In the genomic region with DNA sequence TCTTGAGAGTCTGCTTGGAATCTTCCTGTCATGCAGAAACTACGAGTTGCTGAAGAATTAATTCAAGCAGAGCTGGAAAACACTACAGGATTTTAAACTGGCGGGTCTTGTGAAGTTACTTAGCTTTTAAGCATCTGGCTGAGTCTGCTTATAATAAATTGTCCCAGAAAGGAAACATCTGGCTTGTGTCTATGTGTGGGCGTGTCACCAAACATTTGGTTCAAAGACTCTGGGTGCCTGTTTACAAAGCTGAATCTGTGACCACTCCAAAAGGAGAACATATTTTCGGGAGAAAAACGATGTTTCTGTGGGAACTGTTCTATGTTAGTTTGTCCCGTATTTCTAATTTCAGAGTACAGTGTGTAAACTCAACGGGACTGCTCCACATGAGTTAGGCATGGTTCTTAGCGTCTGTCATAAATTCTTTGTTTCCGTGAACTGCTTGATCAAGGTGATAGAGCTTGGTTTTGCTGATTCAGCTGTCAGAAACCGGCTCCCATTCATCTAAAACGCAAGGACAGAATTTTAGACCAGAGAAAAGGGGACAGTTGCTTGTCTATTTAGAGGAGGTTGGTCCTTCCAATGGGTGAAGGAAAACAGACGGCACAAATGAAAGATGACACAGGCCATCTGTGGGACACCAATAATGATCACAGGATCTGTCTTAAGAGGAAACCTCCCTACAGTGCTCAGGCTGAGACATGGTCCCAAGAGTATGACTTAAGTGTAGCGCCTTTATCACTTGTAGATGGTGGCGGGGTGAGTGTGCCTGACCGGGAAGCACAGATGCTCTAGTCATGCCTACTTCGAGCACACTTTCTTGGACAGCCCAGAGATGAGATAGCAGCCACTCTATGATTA, we compare ENCODE assay signal across 9 mouse cellular contexts. TPM values are rescaled to one million over a fixed set of nuclear protein-coding genes. Genes with fewer than 3 reads are reported as not detected.
DNase-seq lines count a peak whose midpoint lies in the region; ATAC-seq and TF ChIP-seq lines count a peak whose summit lies in the region.
"Had no signal": no experiment of that assay in that cellular context is flagged by ENCODE, and none has a peak within 500 bp of the region (broad histone marks: within the 10 kb centered on the region; RNA-seq: fewer than 3 reads in every experiment).

No protein-coding gene starts in this region.

- TF ChIP-seq EP300 in lung, postnatal 0 days (IDR thresholded peaks at IDR 0.05), result peak; percentile 85

- 60% methylated on average over 16 of the region's 16 CpGs for WGBS in embryonic facial prominence, embryonic 12.5 days
- 47% methylated on average over 16 of the region's 16 CpGs for WGBS in intestine, postnatal 0 days
- WGBS in lung, postnatal 0 days, result 37% methylated on average over 16 of the region's 16 CpGs

- H3K27me3 ChIP-seq in embryonic facial prominence, embryonic 12.5 days, result no peaks in the 10 kb centered on the region
- H3K27me3 ChIP-seq in intestine, postnatal 0 days (replicated peaks; ENCODE audit: control insufficient read depth, insufficient read depth, low read length), result no peaks in the 10 kb centered on the region
- H3K27me3 ChIP-seq in lung, postnatal 0 days (replicated peaks; ENCODE audit: insufficient read depth, low read length), result no peaks in the 10 kb centered on the region

- H3K4me1 ChIP-seq in embryonic facial prominence, embryonic 12.5 days, result peaks cover 10% of the 10 kb centered on the region; the same call in 1 of the 2 replicates
- H3K4me1 ChIP-seq in intestine, postnatal 0 days (replicated peaks; ENCODE audit: control insufficient read depth, insufficient read depth, low read length), result no peaks in the 10 kb centered on the region; the same call in 1 of the 2 replicates
- peaks cover 7% of the 10 kb centered on the region; the same call in 1 of the 2 replicates for H3K4me1 ChIP-seq in lung, postnatal 0 days (ENCODE audit: insufficient read depth, low read depth, low read length)

- H3K9ac ChIP-seq in embryonic facial prominence, embryonic 12.5 days, result no peak overlapping the region
- no peak overlapping the region for H3K9ac ChIP-seq in intestine, postnatal 0 days (ENCODE audit: low read depth, low read length)
- no peak overlapping the region for H3K9ac ChIP-seq in lung, postnatal 0 days (replicated peaks; ENCODE audit: low read depth)

- intact Hi-C loops in heart, postnatal 25 days (cut with DNase I), result no loop called here

- no peak for TF ChIP-seq CTCF in intestine, postnatal 0 days (IDR thresholded peaks at IDR 0.05; ENCODE audit: low read depth)
- TF ChIP-seq CTCF in lung, postnatal 0 days (IDR thresholded peaks at IDR 0.05), result no peak

- no peaks in the 10 kb centered on the region for H3K36me3 ChIP-seq in embryonic facial prominence, embryonic 12.5 days
- H3K36me3 ChIP-seq in intestine, postnatal 0 days (ENCODE audit: control insufficient read depth, insufficient read depth), result no peaks in the 10 kb centered on the region; the same call in 1 of the 2 replicates
- H3K36me3 ChIP-seq in lung, postnatal 0 days (ENCODE audit: insufficient read depth, low read length), result no peaks in the 10 kb centered on the region

- peak; percentile 98 for DNase-seq in heart, adult 11 months
- DNase-seq in heart, postnatal 25 days (ENCODE audit: low spot score), result no peak
- DNase-seq in lung, postnatal 0 days (ENCODE audit: low spot score), result peak; percentile 91
- no peak for DNase-seq in cerebellum, postnatal 25 days
- no peak for DNase-seq in cerebellum, postnatal 14 days
- DNase-seq in cerebellum, postnatal 10 days, result no peak
- DNase-seq: embryo, embryonic 11 days had no signal

- no peaks in the 10 kb centered on the region for H3K9me3 ChIP-seq in embryonic facial prominence, embryonic 12.5 days
- H3K9me3 ChIP-seq in intestine, postnatal 0 days (ENCODE audit: control insufficient read depth), result no peaks in the 10 kb centered on the region
- no peaks in the 10 kb centered on the region for H3K9me3 ChIP-seq in lung, postnatal 0 days (ENCODE audit: low read length)

- peak overlapping the region; percentile 0; the same call in 1 of the 2 replicates for H3K4me2 ChIP-seq in embryonic facial prominence, embryonic 12.5 days (replicated peaks)
- peak overlapping the region; percentile 24; the same call in 1 of the 2 replicates for H3K4me2 ChIP-seq in intestine, postnatal 0 days (replicated peaks; ENCODE audit: low read depth)
- H3K4me2 ChIP-seq in lung, postnatal 0 days (replicated peaks; ENCODE audit: low read depth, low read length), result no peak overlapping the region

- ATAC-seq in embryonic facial prominence, embryonic 12.5 days (ENCODE audit: insufficient number of reproducible peaks, insufficient read depth, low FRiP score, low TSS enrichment), result peak; percentile 69; the same call in 1 of the 2 replicates
- no peak for ATAC-seq in intestine, postnatal 0 days
- peak; percentile 90 for ATAC-seq in lung, postnatal 0 days

- H3K27ac ChIP-seq in embryonic facial prominence, embryonic 12.5 days, result peak overlapping the region; percentile 54; the same call in 1 of the 2 replicates
- 0 out of 2 replicates have a peak overlapping the region, but pooled peaks have one; percentile 41 for H3K27ac ChIP-seq in intestine, postnatal 0 days (ENCODE audit: low read depth, low read length)
- peak overlapping the region; percentile 77 for H3K27ac ChIP-seq in lung, postnatal 0 days (ENCODE audit: low read length)

- no peak overlapping the region for H3K4me3 ChIP-seq in embryonic facial prominence, embryonic 12.5 days
- H3K4me3 ChIP-seq in intestine, postnatal 0 days (ENCODE audit: low read depth, low read length), result no peak overlapping the region
- H3K4me3 ChIP-seq in lung, postnatal 0 days (ENCODE audit: low read depth, low read length), result no peak overlapping the region

RNA-seq across cellular contexts. Expression of a gene that starts 17.2 kb away (rescaled TPM):
- 100 to 1,000 TPM; 191 to 258 TPM for total RNA-seq in heart, postnatal 25 days (2021)
- 50.1 and 50.9 TPM in 2 replicates for polyA plus RNA-seq in embryonic facial prominence, embryonic 12.5 days (2016; fragmentation: Nextera tagmentation; extraction: Ambion mirVana)
- polyA plus RNA-seq in intestine, postnatal 0 days (2015; fragmentation: Nextera tagmentation; extraction: Ambion mirVana), result 158 and 165 TPM in 2 replicates
- polyA plus RNA-seq in lung, postnatal 0 days (2015; fragmentation: Nextera tagmentation; extraction: Ambion mirVana), result 285 and 301 TPM in 2 replicates

RNA-seq across cellular contexts. Expression of a gene that starts 18.9 kb away (rescaled TPM):
- total RNA-seq in heart, postnatal 25 days (2021), result not detected
- not detected in 2 replicates for polyA plus RNA-seq in embryonic facial prominence, embryonic 12.5 days (2016; fragmentation: Nextera tagmentation; extraction: Ambion mirVana)
- 1.1 and 1.5 TPM in 2 replicates for polyA plus RNA-seq in intestine, postnatal 0 days (2015; fragmentation: Nextera tagmentation; extraction: Ambion mirVana)
- polyA plus RNA-seq in lung, postnatal 0 days (2015; fragmentation: Nextera tagmentation; extraction: Ambion mirVana), result not detected in 2 replicates

RNA-seq across cellular contexts. Expression of a gene that starts 50.2 kb away (rescaled TPM):
- 10 to 100 TPM; 51.4 to 52.3 TPM for total RNA-seq in heart, postnatal 25 days (2021)
- 69.0 and 76.0 TPM in 2 replicates for polyA plus RNA-seq in embryonic facial prominence, embryonic 12.5 days (2016; fragmentation: Nextera tagmentation; extraction: Ambion mirVana)
- 81.1 and 82.0 TPM in 2 replicates for polyA plus RNA-seq in intestine, postnatal 0 days (2015; fragmentation: Nextera tagmentation; extraction: Ambion mirVana)
- polyA plus RNA-seq in lung, postnatal 0 days (2015; fragmentation: Nextera tagmentation; extraction: Ambion mirVana), result 58.8 and 66.0 TPM in 2 replicates

Comparison
In these comparisons a context has a peak if more than half of its experiments do, and no peak if none do; other contexts are left out.
1. DNase-seq: peak in heart, adult 11 months (single experiment) and lung, postnatal 0 days (single experiment); none in heart, postnatal 25 days (single experiment), cerebellum, postnatal 25 days (0 of 2), cerebellum, postnatal 14 days (0 of 2) and cerebellum, postnatal 10 days (0 of 2).
2. Peak in every context shown above with its lines, with median percentiles within 50 percentile points of each other: H3K27ac ChIP-seq.